Mouse (Mus musculus) CD4-positive, CD25-positive, alpha-beta regulatory T cell, adult 2 months (primary cell): ENCODE measurements around the gene Aunip.

Experiments used
- DNase-seq: peaks from one replicate; pipeline ENCODE4 v3.0.0-alpha.2; 2012; ENCODE audit warnings: low read depth, low spot score

Gene Aunip

DNA sequence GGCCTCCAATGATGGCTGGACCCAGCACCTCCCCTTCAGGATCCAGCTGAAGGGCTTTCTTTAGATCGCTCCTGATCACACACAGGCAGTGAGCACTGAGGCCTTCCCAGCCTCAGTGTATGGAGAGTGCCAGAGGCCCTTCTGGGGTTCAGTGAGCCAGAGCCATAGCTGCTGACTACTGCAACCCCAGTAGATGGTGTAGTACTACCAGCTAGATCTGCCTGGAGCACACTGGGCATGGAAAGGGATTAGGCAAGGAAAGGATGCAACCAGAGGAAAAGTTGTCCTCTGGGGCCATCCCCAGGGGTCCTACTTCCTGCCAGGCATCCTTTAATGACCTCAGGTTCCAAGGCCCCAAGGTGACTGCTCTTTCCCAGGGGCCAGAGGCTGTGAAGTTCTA lies 42.8 kb downstream of the Aunip start:
- no peak for DNase-seq

DNA sequence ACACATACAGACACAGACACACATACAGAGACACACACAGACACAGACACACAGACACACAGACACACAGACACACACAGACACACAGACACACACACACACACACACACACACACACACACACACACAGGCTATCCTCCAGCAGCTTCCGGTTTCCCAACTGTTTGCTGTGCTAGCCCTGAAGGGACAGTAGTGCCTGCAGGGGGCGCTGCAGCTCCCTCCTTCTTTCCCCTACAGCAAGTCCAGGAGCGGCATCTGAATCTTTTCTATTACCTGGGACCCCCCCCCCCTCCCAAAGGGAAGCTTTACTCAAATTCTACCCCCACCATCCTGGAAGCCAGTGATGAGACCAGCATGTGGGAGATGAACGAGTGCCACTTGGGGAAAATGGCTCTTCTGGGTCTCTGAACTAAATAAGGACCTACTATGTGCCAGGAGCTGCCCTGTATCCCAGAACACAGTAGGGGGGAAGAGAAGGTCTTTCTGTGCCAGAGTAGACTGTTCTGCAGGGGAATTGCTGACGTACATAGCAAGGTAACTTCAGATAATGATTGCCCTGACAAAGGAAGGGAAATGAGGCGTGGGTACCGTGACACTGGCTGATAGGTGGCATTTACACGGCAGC lies 45.3 kb downstream of the Aunip start:
- DNase-seq: peak; percentile 56

DNA sequence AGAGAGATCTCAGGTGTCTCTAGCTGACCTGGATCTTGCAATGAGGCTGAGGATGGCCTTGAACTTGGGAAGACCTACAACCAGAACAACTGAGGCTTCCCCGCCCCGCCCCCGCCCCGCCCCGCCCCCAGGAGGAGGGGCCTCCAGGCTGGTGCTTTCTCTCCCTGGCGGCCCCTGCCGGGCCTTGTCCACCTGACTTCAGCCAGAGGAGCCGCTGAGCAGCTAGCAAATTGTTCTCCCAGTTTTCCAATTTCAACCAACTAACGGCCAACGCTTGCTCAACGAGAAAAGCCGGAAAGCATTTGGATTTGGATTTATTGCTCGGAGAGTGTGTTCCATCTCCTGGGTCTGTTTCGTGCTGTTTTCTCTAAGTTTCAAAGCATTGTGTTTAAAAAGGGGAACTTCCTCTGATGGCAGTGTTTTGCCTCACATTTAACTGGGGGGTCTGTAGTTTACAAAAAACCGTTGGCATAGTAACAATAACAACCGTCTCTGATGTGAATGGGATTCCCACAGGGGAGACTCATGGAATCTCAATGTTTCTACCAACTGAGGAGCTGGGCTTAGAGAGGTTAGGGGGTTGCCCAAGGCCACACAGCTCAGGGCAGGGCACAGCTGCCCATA lies 46.9 kb downstream of the Aunip start:
- no peak for DNase-seq

DNA sequence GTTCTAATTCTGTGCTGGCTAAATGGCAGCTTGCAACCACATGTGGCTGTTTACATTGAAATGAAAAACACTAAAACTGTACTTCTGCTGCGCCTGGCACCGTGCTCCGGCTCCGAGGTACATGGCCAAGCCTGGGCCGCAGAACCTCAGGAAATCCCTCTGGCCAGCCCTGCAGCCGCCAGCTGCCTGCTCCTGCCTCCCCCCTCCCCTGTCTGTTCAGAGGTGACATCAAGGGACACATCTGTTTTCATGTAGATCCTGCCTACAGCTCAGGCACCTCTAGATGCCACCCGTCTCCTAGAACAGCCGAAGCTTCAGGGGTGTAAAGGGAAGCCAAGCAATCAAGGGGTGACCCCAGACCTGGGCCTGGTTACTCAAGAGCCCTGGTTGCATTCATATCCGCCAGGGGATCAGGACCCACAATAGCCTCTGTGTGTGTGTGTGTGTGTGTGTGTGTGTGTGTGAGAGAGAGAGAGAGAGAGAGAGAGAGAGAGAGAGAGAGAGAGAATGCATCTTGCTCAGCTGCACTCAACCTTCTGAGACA lies 47.8 kb downstream of the Aunip start:
- DNase-seq: no peak

DNA sequence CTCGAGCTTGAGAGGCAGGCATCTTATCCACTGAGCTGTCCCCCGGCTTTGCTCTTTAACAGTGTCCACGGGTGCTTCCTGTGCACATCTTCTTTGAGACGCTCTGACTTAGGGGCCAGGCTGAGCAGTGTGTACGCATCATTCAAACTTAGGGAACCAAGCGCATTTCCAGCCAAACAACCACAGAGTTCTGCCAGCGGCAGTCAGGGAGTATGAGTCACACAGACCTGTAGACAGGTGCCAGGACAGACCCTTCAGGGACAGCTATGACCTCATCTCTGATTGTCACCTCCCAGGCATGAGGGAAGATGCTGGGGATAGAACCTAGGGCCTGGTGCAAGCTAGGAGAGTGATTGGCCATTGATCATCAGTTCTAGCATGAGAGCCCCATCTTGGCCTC lies 48.4 kb downstream of the Aunip start:
- no peak for DNase-seq

DNA sequence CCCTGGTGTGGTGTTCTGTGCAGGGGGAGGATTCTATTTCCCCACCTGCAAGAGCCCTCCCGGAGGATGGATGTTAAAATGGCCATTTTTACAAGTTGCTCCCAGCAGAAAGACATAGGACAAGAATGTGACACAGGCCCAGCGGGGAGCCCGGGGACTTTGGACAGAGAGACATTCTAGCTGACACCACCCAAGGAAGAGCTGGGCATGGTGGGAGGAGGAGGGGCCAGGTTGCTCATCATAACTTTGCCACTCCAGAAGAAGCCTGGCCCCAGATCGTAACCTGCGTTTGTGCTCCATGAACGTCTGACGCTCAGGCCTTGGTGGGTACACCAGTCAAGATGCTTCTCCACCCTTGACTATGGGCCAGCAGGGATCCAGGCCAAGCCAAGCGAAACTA lies 49.9 kb downstream of the Aunip start:
- DNase-seq: no peak

DNA sequence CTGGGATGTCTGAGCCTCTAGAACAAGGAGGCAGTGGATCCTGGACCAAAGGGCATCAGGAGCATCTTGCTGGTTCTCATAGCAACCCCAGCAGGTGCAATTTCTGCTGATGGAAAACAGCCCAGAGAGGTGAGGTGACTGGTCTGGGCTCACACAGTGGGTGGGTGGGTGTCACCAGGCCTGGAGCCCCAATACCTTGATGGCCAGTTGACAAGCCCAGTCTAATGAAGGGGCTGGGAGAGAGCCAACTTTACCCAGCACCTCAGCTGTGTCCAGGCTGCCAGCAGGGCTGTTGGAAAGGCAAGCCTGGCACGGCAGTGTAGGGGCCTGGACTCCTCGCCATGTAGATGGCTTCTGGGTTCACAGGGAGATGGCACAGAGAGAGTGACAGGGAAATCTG lies 51.2 kb downstream of the Aunip start:
- no peak for DNase-seq

DNA sequence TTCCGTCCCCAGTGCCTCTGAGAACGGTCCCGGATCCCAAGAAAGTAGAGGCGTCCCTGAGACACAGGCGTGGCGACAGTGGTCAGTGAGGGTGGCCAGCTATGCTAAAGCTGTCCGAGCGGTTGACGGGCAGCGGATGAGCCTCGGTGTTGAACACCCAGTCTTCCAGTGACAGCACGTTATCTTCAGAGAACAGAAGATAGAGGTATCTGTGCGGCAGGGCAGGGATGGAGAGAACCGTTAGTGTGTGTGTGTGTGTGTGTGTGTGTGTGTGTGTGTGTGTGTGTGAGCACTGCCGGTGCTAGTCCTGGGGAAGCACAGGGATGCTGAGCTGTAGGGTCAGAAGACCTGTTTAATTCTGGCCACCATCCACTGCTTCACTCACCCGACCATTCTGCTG lies 52.8 kb downstream of the Aunip start:
- DNase-seq: no peak

DNA sequence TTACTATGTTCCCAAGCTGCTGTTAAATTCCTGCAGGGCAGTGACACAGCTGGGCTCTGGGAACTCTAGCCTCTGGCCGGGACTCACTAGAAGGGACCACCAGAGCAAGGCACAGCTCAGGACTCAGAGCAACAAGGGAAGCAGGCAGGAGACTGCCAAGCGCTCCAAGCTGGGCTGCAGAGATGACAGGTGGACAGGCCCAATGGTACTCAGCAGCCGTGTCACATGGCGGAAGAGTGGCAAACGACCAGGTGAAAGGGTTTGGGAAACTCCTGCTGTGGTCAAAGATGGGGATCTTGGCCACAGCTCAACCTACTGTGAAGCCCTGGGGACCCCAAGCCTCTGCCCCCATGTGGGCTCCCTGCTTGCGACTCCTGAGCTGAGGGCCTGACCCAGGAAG lies 53.3 kb downstream of the Aunip start:
- DNase-seq: no peak

DNA sequence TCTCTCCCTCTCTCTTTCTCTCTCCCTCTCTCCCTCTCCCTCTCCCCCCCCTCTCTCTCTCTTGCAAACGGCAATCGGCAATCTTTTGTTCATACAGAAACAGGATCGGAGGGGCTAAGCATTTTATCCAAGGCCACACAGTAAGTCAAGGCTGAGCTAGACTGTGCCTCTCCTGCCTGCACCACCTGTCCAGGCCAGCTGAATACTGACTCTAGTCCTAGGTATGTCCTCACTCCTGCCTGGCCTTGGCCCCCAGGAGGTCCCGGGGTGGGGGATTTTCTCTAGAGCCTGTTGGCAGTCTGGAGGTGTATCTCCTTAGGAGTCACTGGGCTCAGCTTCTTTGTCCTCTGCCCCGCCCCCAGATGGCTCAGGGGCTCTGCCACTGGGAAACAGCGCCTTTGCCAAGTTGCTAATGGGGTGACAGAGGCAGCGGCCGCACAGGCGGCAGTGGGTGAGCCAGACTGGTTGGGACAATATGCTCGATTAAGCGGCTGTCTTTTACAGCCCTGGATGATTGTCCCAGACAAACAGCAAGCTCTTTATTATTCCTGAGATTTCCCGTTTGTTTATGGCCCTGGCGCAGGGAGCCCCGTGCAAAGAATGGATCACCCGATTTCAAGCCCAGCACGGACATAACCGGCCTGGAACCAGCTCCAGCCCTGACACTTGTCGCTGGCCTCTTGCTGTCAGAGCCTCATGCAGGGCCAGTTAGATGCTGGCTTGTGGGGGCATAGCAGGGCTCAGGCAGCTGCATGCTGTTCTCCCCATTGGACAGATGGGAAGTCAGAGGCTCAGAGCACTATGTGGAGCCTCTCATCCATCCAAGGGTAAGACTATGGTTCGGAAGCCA lies 56.8 kb downstream of the Aunip start:
- no peak for DNase-seq

DNA sequence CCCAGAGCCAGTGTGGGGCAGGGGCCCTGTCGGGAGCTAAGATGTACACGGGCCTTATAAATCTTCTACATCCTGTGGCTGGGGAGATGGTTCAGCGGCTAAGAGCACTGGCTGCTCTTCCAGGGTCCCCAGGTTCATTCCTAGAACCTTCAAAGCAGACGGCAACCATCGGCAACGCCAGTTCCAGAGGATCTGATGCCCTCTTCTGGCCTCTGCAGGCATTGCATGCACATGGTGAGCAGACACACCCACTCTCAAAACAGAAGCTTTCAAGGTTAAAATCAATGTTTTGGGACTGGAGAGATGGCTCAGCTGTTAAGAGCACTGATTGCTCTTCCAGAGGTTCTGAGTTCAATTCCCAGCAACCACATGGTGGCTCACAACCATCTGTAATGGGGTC lies 58.4 kb downstream of the Aunip start:
- no peak for DNase-seq

DNA sequence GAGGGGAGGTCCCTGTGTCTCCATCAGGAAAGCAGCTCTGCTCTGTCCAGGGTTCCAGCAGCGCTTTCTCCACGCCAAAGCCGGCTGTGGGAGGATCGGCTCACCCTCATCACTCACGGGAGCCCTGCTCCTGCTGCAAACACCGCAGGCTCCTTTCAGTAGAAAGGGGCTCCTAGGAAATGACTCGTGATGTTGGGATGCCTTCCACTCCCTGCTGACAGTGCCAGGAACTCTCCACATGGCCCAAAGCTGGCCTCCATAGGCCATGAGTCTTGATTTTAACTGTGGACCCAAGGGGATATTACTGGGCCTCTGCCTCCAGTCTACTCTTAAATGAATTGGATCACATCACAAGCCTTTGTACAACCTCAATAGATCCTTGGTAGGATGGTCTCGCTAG lies 59.0 kb downstream of the Aunip start:
- DNase-seq: no peak

DNA sequence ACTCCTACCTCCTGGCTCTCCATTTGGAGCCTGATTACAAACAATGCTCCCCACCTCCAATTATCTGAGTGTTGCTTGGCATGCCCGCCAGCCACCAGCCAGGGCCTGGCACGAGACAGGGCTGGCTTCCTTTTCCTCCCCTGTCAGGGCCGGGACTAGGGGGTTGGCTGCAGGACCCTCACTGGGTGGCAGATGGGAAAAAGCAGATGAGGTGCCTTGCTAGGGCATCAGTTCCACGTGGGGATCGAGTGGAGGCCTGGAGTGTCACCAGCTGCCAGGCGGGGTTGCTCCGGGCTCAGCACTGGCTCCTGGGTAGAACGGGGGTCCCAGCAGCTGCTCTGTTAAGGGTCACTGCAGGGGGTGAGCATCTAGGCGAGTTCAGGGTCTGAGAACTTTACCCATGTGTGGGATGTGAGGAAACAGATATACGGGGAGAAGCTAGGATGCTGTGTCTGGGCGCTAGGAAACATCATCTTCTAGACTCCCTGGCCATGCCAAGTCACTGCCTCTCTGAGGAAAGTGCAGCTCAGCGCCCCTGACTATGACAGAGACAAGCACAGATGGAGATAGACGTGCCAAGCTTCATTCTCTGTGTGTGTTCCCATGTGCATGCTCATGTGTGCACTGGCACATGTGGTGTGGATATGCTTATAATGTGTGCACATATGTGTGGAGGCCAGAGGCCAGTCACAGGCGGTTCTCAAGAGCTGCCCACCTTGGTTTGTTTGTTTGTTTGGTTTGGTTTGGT lies 60.1 kb downstream of the Aunip start:
- no peak for DNase-seq

DNA sequence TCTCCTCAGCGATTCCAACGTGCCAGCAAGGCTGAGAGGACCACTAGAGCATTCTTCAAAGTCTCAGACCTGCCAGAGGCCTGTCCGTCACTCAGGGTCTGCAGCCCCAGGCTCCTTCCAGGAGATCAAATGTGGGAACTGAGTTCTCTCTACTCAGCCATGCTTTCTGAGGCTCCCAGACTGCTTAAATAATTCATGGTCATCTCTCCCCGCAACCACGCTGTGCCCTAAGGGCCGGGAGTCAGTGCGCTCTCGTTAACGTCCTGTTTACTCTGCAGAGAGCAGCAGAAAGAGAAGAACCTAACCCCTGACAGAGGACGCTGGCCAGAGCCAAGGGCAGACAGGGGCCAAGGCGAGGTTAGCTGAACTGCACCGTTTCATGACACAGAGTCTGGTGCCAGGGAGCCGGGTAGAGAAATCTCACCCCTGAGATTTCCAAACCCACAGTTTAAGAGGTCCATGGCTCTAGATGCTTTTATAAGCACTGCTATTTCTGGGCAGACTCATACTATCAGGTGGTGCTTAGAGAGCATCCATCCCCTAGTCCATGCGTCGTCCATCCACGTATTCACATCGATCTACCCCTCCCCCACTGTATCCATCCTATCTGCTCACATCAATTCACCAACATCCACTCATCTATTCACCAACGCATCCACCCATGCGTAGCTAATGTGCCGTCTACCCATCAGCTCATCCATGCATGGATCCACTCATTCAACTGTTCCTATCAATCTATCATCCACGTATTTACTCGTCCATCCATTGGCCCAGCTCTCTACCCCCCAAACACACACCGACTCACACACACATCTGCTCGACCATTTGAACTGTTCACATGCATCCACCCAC lies 61.9 kb downstream of the Aunip start:
- no peak for DNase-seq
